ENCODE assay signal across 18 mouse cellular contexts in genomic region chr16:26418616-26419015, GRCm38 (mm10). TPM values are rescaled to one million over a fixed set of nuclear protein-coding genes. Genes with fewer than 3 reads are reported as not detected.
"Had no signal": no experiment of that assay in that cellular context is flagged by ENCODE, and none has a peak within 500 bp of the region (broad histone marks: within the 10 kb centered on the region; RNA-seq: fewer than 3 reads in every experiment).

No protein-coding gene starts in this region.

- DNase-seq: kidney, adult 11 months; kidney, adult 8-10 months; kidney, postnatal 10 days; kidney, postnatal 36 days; liver, embryonic 13.5 days; lung, adult 2 months; lung, postnatal 36 days; midbrain, embryonic 14.5 days; right cerebral cortex, adult 18-20 months; right cerebral cortex, postnatal 14 days; right cerebral cortex, postnatal 4 days; thymus, adult 2 months; thymus, postnatal 25 days had no signal

RNA-seq across cellular contexts. Expression of gene Cldn16, which starts 44.3 kb away (rescaled TPM):
- total RNA-seq: layer of hippocampus, postnatal 14 days; left cerebral cortex, adult 2 months; left cerebral cortex, postnatal 10 days; left cerebral cortex, postnatal 36 days; liver, adult 2 months had no signal
